Mouse (Mus musculus): ENCODE data around the gene Telo2. TPM values are rescaled to one million over a fixed set of nuclear protein-coding genes. Genes with fewer than 3 reads are reported as not detected.
A peak's percentile ranks its signal among the peaks of the same experiment; 100 is the strongest.

The Telo2 gene
- polyA plus RNA-seq, 1 experiment from 2014 or later = 42.3 TPM

DNA sequence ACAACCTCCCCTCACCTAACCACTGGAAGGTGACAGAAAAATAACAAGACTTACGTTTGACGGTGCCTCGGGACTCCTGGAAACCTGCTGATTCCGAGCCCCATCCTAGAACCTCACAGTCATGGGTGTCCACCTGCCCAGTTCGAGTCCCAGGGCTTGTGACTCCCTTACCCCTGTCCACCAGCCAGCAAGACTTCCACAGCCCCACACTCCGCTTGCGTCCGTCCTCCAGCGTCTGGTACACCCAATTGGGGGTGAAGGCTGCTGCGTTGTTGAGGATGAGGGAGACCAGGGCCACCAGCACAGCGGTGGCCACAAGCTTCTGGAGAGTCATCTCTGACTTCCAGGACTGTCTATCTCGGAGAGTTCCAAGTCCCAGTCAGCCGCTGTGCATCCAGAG lies 35.6 kb downstream of the Telo2 start:
- no peak for ATAC-seq (ENCODE audit: insufficient number of reproducible peaks, low FRiP score, low TSS enrichment, low read depth)
- Histone ChIP-seq H3K36me3 (no peaks in the 10 kb centered on the region), H3K4me2 (replicated peaks) (peak overlapping the region; percentile 35), H3K27ac (replicated peaks) (peak overlapping the region; percentile 97), H3K4me1 (peaks cover 83% of the 10 kb centered on the region), H3K4me3 (replicated peaks) (peak overlapping the region; percentile 32), H3K9me3 (replicated peaks) (no peaks in the 10 kb centered on the region), H3K27me3 (no peaks in the 10 kb centered on the region), H3K9ac (no peak overlapping the region; the same call in 1 of the 2 replicates)
- WGBS = 88% methylated on average over 13 of the region's 13 CpGs

DNA sequence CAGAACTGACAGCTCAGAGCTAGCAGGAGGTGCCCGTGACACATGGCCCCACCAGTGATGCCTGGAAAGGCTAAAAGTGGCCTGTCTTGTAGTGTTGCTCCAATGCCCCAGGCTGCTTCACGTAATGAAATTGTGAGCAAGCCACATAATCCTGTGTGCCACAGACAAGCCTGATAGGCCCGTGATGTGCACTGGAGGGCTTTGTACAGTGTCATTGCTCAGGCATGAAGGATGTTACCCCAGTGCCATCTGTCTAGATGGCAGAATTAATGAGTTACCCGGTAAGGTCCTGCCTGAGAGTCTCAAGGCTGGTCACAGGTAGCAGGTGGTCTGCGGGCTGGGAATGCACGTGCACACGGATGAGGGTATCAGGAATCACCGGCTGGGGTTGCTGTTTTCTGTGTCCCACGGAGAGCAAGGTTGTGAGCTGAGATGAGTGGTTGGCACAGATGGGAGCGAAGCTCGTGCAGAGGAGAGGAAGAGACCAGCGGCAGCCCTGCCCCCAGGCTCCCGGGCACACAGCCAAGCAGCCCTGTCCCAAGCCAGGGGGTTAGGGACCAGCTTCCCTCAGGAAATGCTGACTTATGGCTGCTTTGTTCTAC lies 37.9 kb downstream of the Telo2 start:
- Histone ChIP-seq H3K9me3 (replicated peaks) (no peaks in the 10 kb centered on the region), H3K9ac (no peak overlapping the region), H3K4me3 (replicated peaks) (peak overlapping the region; percentile 32), H3K27ac (replicated peaks) (peak overlapping the region; percentile 61), H3K27me3 (no peaks in the 10 kb centered on the region), H3K4me1 (peaks cover 60% of the 10 kb centered on the region), H3K4me2 (replicated peaks) (peak overlapping the region; percentile 35), H3K36me3 (no peaks in the 10 kb centered on the region)
- 42% methylated on average over 13 of the region's 13 CpGs for WGBS
- ATAC-seq (ENCODE audit: insufficient number of reproducible peaks, low FRiP score, low TSS enrichment, low read depth) = no peak; the same call in 1 of the 2 replicates

GRCm38 (mm10) chr17:25076906-25077305 lies 38.9 kb downstream of the Telo2 start:
- no peak for ATAC-seq (ENCODE audit: insufficient number of reproducible peaks, low FRiP score, low TSS enrichment, low read depth)
- H3K27ac ChIP-seq (replicated peaks) = no peak overlapping the region
- H3K27me3 ChIP-seq = no peaks in the 10 kb centered on the region
- 91% methylated on average over 4 of the region's 4 CpGs for WGBS
- no peaks in the 10 kb centered on the region for H3K36me3 ChIP-seq
- no peak overlapping the region for H3K9ac ChIP-seq
- peaks cover 51% of the 10 kb centered on the region for H3K4me1 ChIP-seq
- H3K4me3 ChIP-seq (replicated peaks) = no peak overlapping the region
- H3K9me3 ChIP-seq (replicated peaks) = no peaks in the 10 kb centered on the region
- no peak overlapping the region for H3K4me2 ChIP-seq (replicated peaks)

DNA sequence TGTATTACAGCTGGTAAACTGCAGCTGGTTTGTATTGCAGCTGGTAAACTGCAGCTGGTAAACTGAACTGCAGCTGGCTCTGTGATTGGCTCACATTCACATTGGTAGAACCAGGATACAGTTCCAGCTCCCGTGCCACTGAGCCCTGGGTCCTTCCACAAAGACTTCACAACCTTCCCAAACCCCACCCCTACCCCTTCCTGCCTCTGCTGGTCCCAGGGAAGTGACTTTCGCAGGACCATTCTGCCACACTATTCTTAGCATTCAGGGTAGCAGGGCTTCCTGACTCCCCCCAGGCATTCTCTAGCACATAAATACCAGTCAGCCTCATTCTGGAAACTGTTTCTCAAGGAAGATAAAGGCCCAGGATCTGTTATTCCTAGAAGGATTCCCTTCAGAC lies 47.1 kb downstream of the Telo2 start:
- no peak overlapping the region for H3K4me2 ChIP-seq (replicated peaks)
- H3K4me3 ChIP-seq (replicated peaks) = no peak overlapping the region
- no peak overlapping the region for H3K9ac ChIP-seq
- H3K36me3 ChIP-seq = peaks cover 16% of the 10 kb centered on the region; the same call in 1 of the 2 replicates
- no peaks in the 10 kb centered on the region for H3K9me3 ChIP-seq (replicated peaks)
- ATAC-seq (ENCODE audit: insufficient number of reproducible peaks, low FRiP score, low TSS enrichment, low read depth) = no peak
- H3K27ac ChIP-seq (replicated peaks) = no peak overlapping the region
- 49% methylated on average over 2 of the region's 2 CpGs for WGBS
- H3K27me3 ChIP-seq = no peaks in the 10 kb centered on the region
- H3K4me1 ChIP-seq = no peaks in the 10 kb centered on the region

DNA sequence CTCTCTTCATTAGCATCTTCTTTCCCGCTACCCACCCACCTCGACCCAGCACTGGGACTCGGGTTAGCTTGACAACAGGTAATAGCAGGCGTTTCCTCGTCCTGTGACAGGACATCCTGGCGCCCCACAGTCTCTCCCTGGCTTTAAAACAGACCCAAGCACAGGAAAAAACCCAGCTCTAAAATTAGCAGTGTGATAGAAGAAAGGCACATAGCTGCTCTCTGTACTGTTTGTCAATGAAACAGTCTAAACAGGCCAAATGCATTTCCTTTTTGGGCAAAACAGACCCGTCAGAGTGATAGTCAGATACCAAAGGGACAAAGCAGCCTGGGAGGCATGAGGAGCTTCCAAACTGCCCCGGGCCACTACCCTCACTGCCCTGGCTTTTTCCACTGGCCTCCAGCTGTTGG lies 48.3 kb downstream of the Telo2 start:
- Histone ChIP-seq H3K4me2 (replicated peaks) (no peak overlapping the region), H3K27me3 (no peaks in the 10 kb centered on the region), H3K36me3 (peaks cover 19% of the 10 kb centered on the region), H3K9me3 (replicated peaks) (no peaks in the 10 kb centered on the region), H3K27ac (replicated peaks) (peak overlapping the region; percentile 44; the same call in 1 of the 2 replicates), H3K4me1 (no peaks in the 10 kb centered on the region), H3K4me3 (replicated peaks) (no peak overlapping the region), H3K9ac (no peak overlapping the region)
- WGBS = 66% methylated on average over 8 of the region's 8 CpGs
- no peak for ATAC-seq (ENCODE audit: insufficient number of reproducible peaks, low FRiP score, low TSS enrichment, low read depth)

- no peaks in the 10 kb centered on the region for H3K27me3 ChIP-seq
- no peak overlapping the region for H3K9ac ChIP-seq
- no peaks in the 10 kb centered on the region for H3K4me1 ChIP-seq
- H3K27ac ChIP-seq (replicated peaks) = no peak overlapping the region
- no peak for ATAC-seq (ENCODE audit: insufficient number of reproducible peaks, low FRiP score, low TSS enrichment, low read depth)
- no peak overlapping the region for H3K4me2 ChIP-seq (replicated peaks)
- no peak overlapping the region for H3K4me3 ChIP-seq (replicated peaks)
- 86% methylated on average over 7 of the region's 7 CpGs for WGBS
- H3K9me3 ChIP-seq (replicated peaks) = no peaks in the 10 kb centered on the region
- peaks cover 26% of the 10 kb centered on the region for H3K36me3 ChIP-seq
Observed at GRCm38 (mm10) chr17:25066595-25066994, 49.2 kb downstream of the Telo2 start.

DNA sequence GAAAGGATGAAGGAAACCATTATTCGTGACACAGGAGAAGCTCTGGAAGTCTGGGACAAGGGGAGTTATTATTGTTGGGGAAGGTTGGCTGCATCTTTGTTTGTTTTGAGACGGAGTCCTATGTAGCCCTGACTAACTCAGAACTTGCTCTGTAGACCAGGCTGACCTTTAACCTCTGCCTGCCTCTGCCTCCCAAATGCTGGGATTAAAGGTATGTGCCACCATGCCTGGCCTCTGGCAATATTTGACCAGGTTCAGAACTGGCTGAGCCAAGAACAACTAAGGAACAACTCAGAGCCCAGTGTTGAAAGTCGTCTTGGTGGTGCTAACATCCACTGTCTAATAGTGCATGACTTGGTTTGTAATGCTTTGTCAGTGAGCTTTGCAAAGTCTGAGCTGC lies 50.6 kb downstream of the Telo2 start:
- 84% methylated on average over 3 of the region's 3 CpGs for WGBS
- Histone ChIP-seq H3K27me3 (no peaks in the 10 kb centered on the region), H3K4me3 (replicated peaks) (no peak overlapping the region), H3K9me3 (replicated peaks) (no peaks in the 10 kb centered on the region), H3K4me1 (no peaks in the 10 kb centered on the region), H3K36me3 (peaks cover 32% of the 10 kb centered on the region), H3K4me2 (replicated peaks) (no peak overlapping the region), H3K9ac (no peak overlapping the region), H3K27ac (replicated peaks) (no peak overlapping the region)
- no peak for ATAC-seq (ENCODE audit: insufficient number of reproducible peaks, low FRiP score, low TSS enrichment, low read depth)

DNA sequence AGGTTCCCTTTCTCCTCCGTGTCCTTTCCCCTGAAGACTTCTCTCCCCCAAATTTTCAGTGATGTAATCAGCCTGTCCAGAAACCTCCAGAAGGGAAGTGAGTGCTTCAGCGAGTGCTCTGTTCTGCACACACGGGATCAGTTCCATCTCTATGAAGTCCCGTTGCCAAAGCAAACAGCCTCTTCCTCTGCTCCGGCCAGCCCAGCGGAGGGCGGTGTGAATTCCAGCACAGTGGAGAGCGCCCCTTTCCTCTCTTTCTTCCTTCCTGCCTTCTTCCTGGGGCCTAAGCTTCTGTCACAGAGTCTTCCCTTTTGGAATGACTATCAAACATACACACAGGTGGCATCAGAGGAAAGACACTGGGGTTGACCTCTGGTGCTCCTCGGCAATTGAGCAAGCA lies 51.4 kb downstream of the Telo2 start:
- Histone ChIP-seq H3K36me3 (peaks cover 33% of the 10 kb centered on the region), H3K27ac (replicated peaks) (0 out of 2 replicates have a peak overlapping the region, but pooled peaks have one; percentile 44)
- 70% methylated on average over 9 of the region's 9 CpGs for WGBS

DNA sequence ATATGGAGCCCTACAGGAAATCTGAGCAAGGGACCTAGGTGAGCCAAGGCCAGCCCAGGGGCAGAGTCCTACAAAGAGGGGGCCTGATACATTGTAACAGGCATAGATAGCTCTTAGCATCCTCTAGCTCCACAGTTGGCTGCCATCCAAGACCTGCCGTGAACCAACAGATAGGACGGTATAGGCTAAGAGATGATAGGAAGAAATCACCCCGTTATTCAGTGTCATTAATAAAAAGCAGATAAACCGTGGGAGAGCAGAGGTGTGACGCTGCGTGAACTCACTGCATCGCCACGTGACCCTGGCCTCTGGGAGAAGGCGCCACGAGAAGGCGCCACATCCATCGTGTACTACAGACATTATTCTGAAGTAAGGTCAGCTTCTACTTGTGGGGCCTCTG lies 51.9 kb downstream of the Telo2 start:
- H3K36me3 ChIP-seq = peaks cover 34% of the 10 kb centered on the region
- H3K27ac ChIP-seq (replicated peaks) = 0 out of 2 replicates have a peak overlapping the region, but pooled peaks have one; percentile 11
- H3K9ac ChIP-seq = no peak overlapping the region
- no peak overlapping the region for H3K4me3 ChIP-seq (replicated peaks)
- H3K4me1 ChIP-seq = no peaks in the 10 kb centered on the region
- 88% methylated on average over 12 of the region's 12 CpGs for WGBS
- ATAC-seq (ENCODE audit: insufficient number of reproducible peaks, low FRiP score, low TSS enrichment, low read depth) = no peak
- H3K9me3 ChIP-seq (replicated peaks) = no peaks in the 10 kb centered on the region
- H3K4me2 ChIP-seq (replicated peaks) = no peak overlapping the region
- no peaks in the 10 kb centered on the region for H3K27me3 ChIP-seq

More for the DNA sequence above, 51.4 kb downstream of the Telo2 start:
- H3K9ac ChIP-seq = no peak overlapping the region
- no peaks in the 10 kb centered on the region for H3K4me1 ChIP-seq
- H3K27me3 ChIP-seq = no peaks in the 10 kb centered on the region
- no peak overlapping the region for H3K4me2 ChIP-seq (replicated peaks)
- peak; percentile 65; the same call in 1 of the 2 replicates for ATAC-seq (ENCODE audit: insufficient number of reproducible peaks, low FRiP score, low TSS enrichment, low read depth)
- H3K9me3 ChIP-seq (replicated peaks) = no peaks in the 10 kb centered on the region
- no peak overlapping the region for H3K4me3 ChIP-seq (replicated peaks)

GRCm38 (mm10) chr17:25063261-25063660 lies 52.5 kb downstream of the Telo2 start:
- Histone ChIP-seq H3K36me3 (peaks cover 38% of the 10 kb centered on the region), H3K27ac (replicated peaks) (no peak overlapping the region), H3K27me3 (no peaks in the 10 kb centered on the region), H3K4me3 (replicated peaks) (no peak overlapping the region), H3K4me2 (replicated peaks) (no peak overlapping the region), H3K9ac (no peak overlapping the region), H3K9me3 (replicated peaks) (no peaks in the 10 kb centered on the region), H3K4me1 (no peaks in the 10 kb centered on the region)
- no peak for ATAC-seq (ENCODE audit: insufficient number of reproducible peaks, low FRiP score, low TSS enrichment, low read depth)
- WGBS = 66% methylated on average over 4 of the region's 4 CpGs

DNA sequence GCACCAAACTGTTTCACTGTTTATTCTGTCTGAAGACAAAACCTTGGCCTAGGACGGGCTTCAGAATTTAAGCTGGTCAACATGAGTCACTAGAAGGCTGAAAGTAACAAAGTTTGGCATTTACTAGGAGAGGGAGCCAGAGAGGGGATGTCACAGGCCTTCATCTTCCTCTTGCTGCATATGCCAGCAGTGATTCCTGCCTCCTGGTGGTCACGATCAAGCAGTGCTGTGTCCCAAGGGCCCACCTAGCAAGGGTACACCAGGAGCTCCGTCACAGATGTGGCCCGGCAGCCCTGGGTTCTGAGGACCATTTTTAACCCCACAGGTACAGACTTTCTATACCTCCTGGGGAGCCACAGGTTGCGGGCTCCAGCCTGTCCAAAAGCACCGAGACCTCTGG lies 58.7 kb downstream of the Telo2 start:
- Histone ChIP-seq H3K4me1 (no peaks in the 10 kb centered on the region), H3K36me3 (peaks cover 55% of the 10 kb centered on the region), H3K4me2 (replicated peaks) (no peak overlapping the region), H3K9me3 (replicated peaks) (no peaks in the 10 kb centered on the region), H3K9ac (no peak overlapping the region), H3K4me3 (replicated peaks) (no peak overlapping the region), H3K27ac (replicated peaks) (no peak overlapping the region), H3K27me3 (no peaks in the 10 kb centered on the region)
- 78% methylated on average over 6 of the region's 6 CpGs for WGBS
- ATAC-seq (ENCODE audit: insufficient number of reproducible peaks, low FRiP score, low TSS enrichment, low read depth) = no peak

- no peaks in the 10 kb centered on the region for H3K4me1 ChIP-seq
Observed at GRCm38 (mm10) chr17:25053274-25053673, 62.5 kb downstream of the Telo2 start.

More at GRCm38 (mm10) chr17:25053274-25053673, 62.5 kb downstream of the Telo2 start:
- Histone ChIP-seq H3K4me3 (replicated peaks) (no peak overlapping the region), H3K27ac (replicated peaks) (no peak overlapping the region), H3K9me3 (replicated peaks) (no peaks in the 10 kb centered on the region), H3K9ac (no peak overlapping the region), H3K4me2 (replicated peaks) (no peak overlapping the region), H3K36me3 (peaks cover 52% of the 10 kb centered on the region), H3K27me3 (no peaks in the 10 kb centered on the region)
- no peak for ATAC-seq (ENCODE audit: insufficient number of reproducible peaks, low FRiP score, low TSS enrichment, low read depth)
- 80% methylated on average over 9 of the region's 9 CpGs for WGBS
